Mouse (Mus musculus) liver, embryonic 11.5 days (tissue): ENCODE measurements at regions not wholly inside any gene's neighbourhood (a gene's known extent, or its start where the extent isn't known, plus 50 kb on each side); places are given as distances from the start of the nearest gene placed in this dataset.

Experiments used
- ATAC-seq: fragments of 200-750 bp; cut with Nextera tagmentation; replicated peaks from 2 replicates; pipeline ENCODE4 v1.8.0; 2017; ENCODE audit warnings: moderate number of reproducible peaks, mild to moderate bottlenecking, moderate TSS enrichment, moderate library complexity; ENCODE audit not compliant: low FRiP score
- DNase-seq: peaks from one replicate; pipeline ENCODE4 v3.0.0-alpha.2; 2017; ENCODE audit warnings: low spot score
- H3K27ac ChIP-seq: fragments of 300-500 bp; sonication (generic); 2 replicates; pipeline ENCODE4 v1.5.1; 2014; ENCODE audit warnings: mild to moderate bottlenecking, low read depth, low read length, control low read depth
- H3K27me3 ChIP-seq: fragments of 300-500 bp; sonication (generic); replicated peaks from 2 replicates; pipeline ENCODE4 v1.6.1; 2014; ENCODE audit warnings: low read length, mixed read lengths; ENCODE audit not compliant: control insufficient read depth, insufficient read depth
- H3K36me3 ChIP-seq: fragments of 300-500 bp; sonication (generic); 2 replicates; pipeline ENCODE4 v1.6.1; 2014; ENCODE audit warnings: mild to moderate bottlenecking, low read length, moderate library complexity, mixed read lengths; ENCODE audit not compliant: control insufficient read depth, insufficient read depth
- H3K4me1 ChIP-seq: fragments of 300-500 bp; sonication (generic); replicated peaks from 2 replicates; pipeline ENCODE4 v1.6.1; 2014; ENCODE audit warnings: low read length, mixed read lengths; ENCODE audit not compliant: control insufficient read depth, insufficient read depth
- H3K4me2 ChIP-seq: fragments of 300-500 bp; sonication (generic); 2 replicates; pipeline ENCODE4 v1.6.1; 2014; ENCODE audit warnings: mild to moderate bottlenecking, control low read depth, moderate library complexity
- H3K4me3 ChIP-seq: fragments of 300-500 bp; sonication (generic); 2 replicates; pipeline ENCODE4 v1.5.1; 2014; ENCODE audit warnings: low read depth, low read length, control low read depth
- H3K9ac ChIP-seq: fragments of 300-500 bp; sonication (generic); 2 replicates; pipeline ENCODE4 v1.6.1; 2014; ENCODE audit warnings: low read depth, low read length, control low read depth
- H3K9me3 ChIP-seq: fragments of 300-500 bp; sonication (generic); 2 replicates; pipeline ENCODE4 v1.6.1; 2016; ENCODE audit warnings: low read length, inconsistent platforms, mixed read lengths; ENCODE audit not compliant: control insufficient read depth
- WGBS: fragments of 180-500 bp; shearing (Covaris S2); extraction: QIAGEN DNeasy Blood & Tissue Kit; methylation state at CpG from one replicate; pipeline ENCODE4 v1.1.7; 2014; 5-methylcytosine and 5-hydroxymethylcytosine counted together

- Histone ChIP-seq H3K4me1 (0 out of 2 replicates have a peak, but pooled peaks cover 3% of the 10 kb centered on the region), H3K4me3 (no peak overlapping the region), H3K9ac (no peak overlapping the region), H3K27me3 (no peaks in the 10 kb centered on the region), H3K9me3 (no peaks in the 10 kb centered on the region), H3K36me3 (no peaks in the 10 kb centered on the region), H3K27ac (no peak overlapping the region), H3K4me2 (no peak overlapping the region)
- DNase-seq (no peak), ATAC-seq (no peak)
- WGBS, result 81% methylated on average over 5 of the region's 5 CpGs
Observed at GRCm38 (mm10) chr7:111150540-111150939, 67.7 kb upstream of the Eif4g2 start.

DNA sequence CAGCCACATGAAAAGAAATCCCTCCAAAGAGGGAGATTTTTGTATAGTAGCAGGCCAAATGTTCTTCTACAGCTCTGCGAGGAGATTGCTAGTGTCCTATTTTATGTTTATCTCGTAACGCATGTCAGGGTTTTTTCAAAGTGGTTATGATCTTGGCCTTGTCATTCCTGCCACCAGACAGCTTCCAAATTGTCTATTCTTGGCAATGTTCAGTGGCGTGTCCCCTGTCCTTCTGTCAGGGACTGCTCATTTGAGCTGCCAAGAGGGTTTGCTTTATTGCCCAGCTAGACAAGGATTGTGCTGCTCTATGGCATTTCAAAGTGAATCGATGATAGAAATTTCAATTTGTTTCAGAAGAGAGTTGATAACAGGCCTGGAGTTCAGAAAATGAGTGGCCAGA lies 67.3 kb upstream of the Eif4g2 start:
- Histone ChIP-seq H3K4me1 (0 out of 2 replicates have a peak, but pooled peaks cover 3% of the 10 kb centered on the region), H3K4me3 (no peak overlapping the region), H3K9me3 (no peaks in the 10 kb centered on the region), H3K36me3 (no peaks in the 10 kb centered on the region), H3K4me2 (no peak overlapping the region), H3K27me3 (no peaks in the 10 kb centered on the region), H3K27ac (no peak overlapping the region), H3K9ac (no peak overlapping the region)
- DNase-seq, result no peak
- WGBS, result 83% methylated on average over 5 of the region's 5 CpGs
- no peak for ATAC-seq

DNA sequence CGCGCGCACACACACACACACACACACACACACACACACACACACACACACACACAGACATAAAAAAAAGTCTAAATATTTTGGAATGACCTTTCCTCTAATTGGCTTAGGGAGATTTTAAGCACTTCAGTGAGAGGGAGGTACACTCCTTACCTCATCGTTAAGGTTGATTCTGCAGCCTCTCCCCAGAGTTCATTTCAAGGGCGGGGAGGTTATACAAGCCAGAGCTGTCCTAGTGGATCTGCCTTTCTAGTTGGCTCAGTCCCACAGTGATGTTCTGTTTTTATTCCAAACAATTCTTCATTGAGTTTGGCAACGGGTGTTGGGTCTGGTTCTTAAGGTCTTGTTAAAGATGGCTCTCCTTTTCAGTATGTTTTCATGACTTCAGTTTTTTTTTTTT lies 64.8 kb upstream of the Eif4g2 start:
- Histone ChIP-seq H3K27me3 (no peaks in the 10 kb centered on the region), H3K4me1 (0 out of 2 replicates have a peak, but pooled peaks cover 3% of the 10 kb centered on the region), H3K9me3 (no peaks in the 10 kb centered on the region), H3K9ac (no peak overlapping the region), H3K4me2 (no peak overlapping the region), H3K36me3 (no peaks in the 10 kb centered on the region), H3K27ac (no peak overlapping the region), H3K4me3 (no peak overlapping the region)
- ATAC-seq (no peak), DNase-seq (no peak)
- WGBS, result 84% methylated on average over 6 of the region's 6 CpGs

DNA sequence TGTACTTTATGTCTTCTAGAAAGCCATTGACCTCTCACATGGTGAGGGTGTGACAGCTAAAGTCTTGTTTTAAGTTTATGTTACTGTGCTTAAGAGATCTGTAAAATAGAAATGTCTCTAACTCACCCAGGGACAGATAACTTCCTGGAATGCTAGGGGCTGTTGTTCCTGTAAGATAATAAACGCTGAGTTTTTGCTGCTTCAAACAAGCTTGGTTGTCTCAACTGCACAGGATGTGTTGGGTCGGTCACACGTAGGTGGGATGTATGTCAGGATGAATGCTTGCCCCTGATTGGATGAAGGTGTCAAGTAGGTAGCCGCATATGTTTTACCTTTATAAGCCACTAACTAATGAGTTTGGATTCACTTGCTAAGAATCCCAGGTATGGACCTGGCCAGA lies 63.8 kb upstream of the Eif4g2 start:
- no peak overlapping the region; the same call in 1 of the 2 replicates for H3K27ac ChIP-seq

DNA sequence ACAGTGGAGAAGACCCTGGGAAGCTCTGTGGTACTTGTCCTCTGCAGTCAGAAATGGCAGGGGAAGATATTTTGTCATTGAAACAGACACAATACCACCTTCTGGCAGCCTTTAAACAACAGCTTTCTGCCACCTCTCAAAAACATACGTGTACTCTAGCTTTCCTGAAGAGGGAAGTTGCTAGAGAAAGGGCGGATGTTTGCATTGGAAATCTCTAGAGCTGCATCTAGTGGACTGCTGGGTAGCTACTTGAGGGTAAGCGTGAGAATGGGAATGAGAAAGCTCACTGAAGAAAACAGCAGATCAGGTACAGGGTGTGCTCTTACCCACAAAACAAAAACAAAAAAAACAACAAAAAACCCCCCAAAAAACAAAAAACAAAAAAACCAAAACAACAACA lies 61.4 kb upstream of the Eif4g2 start:
- Histone ChIP-seq H3K4me3 (no peak overlapping the region), H3K27me3 (no peaks in the 10 kb centered on the region; the same call in 1 of the 2 replicates)
- 64% methylated on average over 3 of the region's 3 CpGs for WGBS

More for the DNA sequence above, 63.8 kb upstream of the Eif4g2 start:
- H3K4me2 ChIP-seq, result no peak overlapping the region
- H3K9me3 ChIP-seq, result no peaks in the 10 kb centered on the region
- no peaks in the 10 kb centered on the region for H3K27me3 ChIP-seq
- H3K9ac ChIP-seq, result no peak overlapping the region
- 0 out of 2 replicates have a peak, but pooled peaks cover 3% of the 10 kb centered on the region for H3K4me1 ChIP-seq
- H3K36me3 ChIP-seq, result no peaks in the 10 kb centered on the region
- no peak overlapping the region for H3K4me3 ChIP-seq
- DNase-seq, result no peak
- peak; percentile 79 for ATAC-seq
- 69% methylated on average over 4 of the region's 4 CpGs for WGBS

DNA sequence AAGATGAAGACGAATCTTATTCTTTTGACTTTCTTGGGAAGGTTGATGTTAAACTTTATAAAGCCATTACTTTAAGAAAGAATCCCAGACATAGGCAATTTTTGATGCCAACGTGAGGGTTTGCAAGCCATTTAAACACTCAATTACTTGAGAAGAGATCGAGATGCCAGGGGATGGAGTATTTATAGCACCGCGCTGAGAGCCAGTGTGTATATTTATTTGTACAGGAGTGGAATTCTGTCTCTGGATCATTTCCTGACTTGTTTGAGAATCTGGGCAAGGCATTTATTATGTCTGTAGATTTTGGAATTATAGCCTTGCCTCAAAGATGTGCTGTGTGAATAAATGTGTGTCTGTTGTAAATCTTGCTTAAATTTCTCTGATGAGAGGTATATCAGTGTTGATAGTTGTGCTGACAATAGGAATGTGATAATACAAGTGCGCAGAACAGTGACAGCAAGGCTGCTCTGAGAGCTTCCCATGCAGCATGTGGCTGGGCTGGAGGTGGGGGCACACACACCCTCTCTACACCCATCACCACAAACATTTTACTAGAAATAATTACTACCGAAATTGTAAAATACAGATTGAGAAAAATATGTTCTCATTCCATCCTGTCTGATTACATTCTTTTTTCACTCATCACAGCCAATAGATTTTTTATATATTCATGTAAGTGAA lies 58.6 kb upstream of the Eif4g2 start:
- Histone ChIP-seq H3K9me3 (no peaks in the 10 kb centered on the region), H3K9ac (no peak overlapping the region), H3K4me1 (peaks cover 19% of the 10 kb centered on the region), H3K36me3 (no peaks in the 10 kb centered on the region), H3K27me3 (no peaks in the 10 kb centered on the region; the same call in 1 of the 2 replicates), H3K27ac (no peak overlapping the region), H3K4me3 (no peak overlapping the region), H3K4me2 (no peak overlapping the region)
- ATAC-seq (no peak), DNase-seq (no peak)
- 79% methylated on average over 7 of the region's 7 CpGs for WGBS

More for the DNA sequence above, 61.4 kb upstream of the Eif4g2 start:
- DNase-seq (no peak), ATAC-seq (no peak)
- Histone ChIP-seq H3K27ac (no peak overlapping the region), H3K9ac (no peak overlapping the region), H3K9me3 (no peaks in the 10 kb centered on the region), H3K36me3 (no peaks in the 10 kb centered on the region), H3K4me2 (no peak overlapping the region), H3K4me1 (0 out of 2 replicates have a peak, but pooled peaks cover 3% of the 10 kb centered on the region)

GRCm38 (mm10) chr7:111138038-111138437 lies 55.2 kb upstream of the Eif4g2 start:
- Histone ChIP-seq H3K4me2 (peak overlapping the region; percentile 34; the same call in 1 of the 2 replicates), H3K4me1 (peaks cover 17% of the 10 kb centered on the region), H3K9me3 (no peaks in the 10 kb centered on the region), H3K9ac (no peak overlapping the region), H3K27ac (peak overlapping the region; percentile 43; the same call in 1 of the 2 replicates), H3K4me3 (no peak overlapping the region), H3K36me3 (no peaks in the 10 kb centered on the region), H3K27me3 (no peaks in the 10 kb centered on the region; the same call in 1 of the 2 replicates)
- ATAC-seq (peak; percentile 95), DNase-seq (no peak)
- 93% methylated on average over 2 of the region's 2 CpGs for WGBS

DNA sequence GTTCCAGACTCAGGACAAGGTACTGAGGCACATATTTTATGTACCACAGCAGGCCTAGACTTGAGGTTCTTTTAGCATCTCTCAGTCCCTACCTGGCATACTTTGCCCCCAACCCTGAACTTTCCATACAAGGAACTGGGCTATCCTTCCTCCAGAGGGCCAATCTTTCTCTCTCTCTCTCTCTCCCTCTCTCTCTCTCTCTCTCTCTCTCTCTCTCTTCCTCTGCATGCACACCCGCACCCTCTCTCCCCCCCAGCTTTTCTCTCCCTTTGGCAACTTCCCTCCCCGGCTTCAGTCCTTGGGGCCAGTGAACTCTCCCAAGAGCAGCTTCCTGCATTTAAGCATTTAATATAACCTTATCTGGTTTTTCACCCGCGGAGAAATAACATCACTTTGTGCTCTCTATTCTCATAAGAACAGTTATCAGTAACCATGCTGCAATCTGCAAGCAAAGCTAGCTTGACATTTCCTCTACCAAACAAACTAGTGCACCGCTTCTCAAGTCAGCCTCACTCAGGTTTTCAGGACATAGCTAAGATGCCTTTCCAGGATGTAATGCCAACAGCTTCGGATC lies 53.3 kb upstream of the Eif4g2 start:
- no peaks in the 10 kb centered on the region for H3K9me3 ChIP-seq
- no peaks in the 10 kb centered on the region; the same call in 1 of the 2 replicates for H3K27me3 ChIP-seq
- ATAC-seq (no peak), DNase-seq (no peak)
- 48% methylated on average over 6 of the region's 6 CpGs for WGBS
- H3K4me1 ChIP-seq, result peaks cover 17% of the 10 kb centered on the region
- no peak overlapping the region for H3K9ac ChIP-seq
- H3K4me2 ChIP-seq, result no peak overlapping the region
- no peak overlapping the region for H3K27ac ChIP-seq
- H3K36me3 ChIP-seq, result no peaks in the 10 kb centered on the region
- H3K4me3 ChIP-seq, result no peak overlapping the region

DNA sequence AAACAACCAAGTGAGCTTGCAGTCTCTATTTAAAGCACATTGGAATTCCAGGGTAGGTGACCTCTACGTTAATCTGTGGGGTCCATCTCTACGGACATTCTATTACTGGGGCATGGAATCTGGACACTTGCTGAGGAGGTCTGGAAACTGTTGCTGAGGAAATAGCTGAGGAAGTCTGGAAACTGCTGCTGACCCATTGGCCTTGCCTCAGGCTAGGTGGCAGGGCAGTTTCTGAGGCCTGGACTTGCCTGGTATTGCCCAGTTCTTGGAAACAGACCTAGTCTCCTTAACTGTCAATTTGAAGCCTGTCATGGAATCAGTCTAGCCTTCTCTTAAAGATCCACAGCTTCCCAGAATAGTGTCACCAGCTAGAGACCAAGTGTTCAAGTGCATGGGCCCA lies 51.7 kb upstream of the Eif4g2 start:
- no peak overlapping the region for H3K4me3 ChIP-seq
- peaks cover 17% of the 10 kb centered on the region for H3K4me1 ChIP-seq
- DNase-seq (no peak), ATAC-seq (no peak)
- WGBS, result 94% methylated on average over 2 of the region's 2 CpGs
- H3K9me3 ChIP-seq, result no peaks in the 10 kb centered on the region
- H3K4me2 ChIP-seq, result no peak overlapping the region
- H3K9ac ChIP-seq, result no peak overlapping the region
- no peaks in the 10 kb centered on the region; the same call in 1 of the 2 replicates for H3K27me3 ChIP-seq
- H3K36me3 ChIP-seq, result no peaks in the 10 kb centered on the region
- no peak overlapping the region for H3K27ac ChIP-seq
